Mouse (Mus musculus) 3T3-L1 (cell line): ENCODE measurements at regions not wholly inside any gene's neighbourhood (a gene's known extent, or its start where the extent isn't known, plus 50 kb on each side); places are given as distances from the start of the nearest gene placed in this dataset.
A peak's percentile ranks its signal among the peaks of the same experiment; 100 is the strongest.

Experiments
- DNase-seq: peaks from one replicate; pipeline ENCODE4 v3.0.0-alpha.2; 2015; ENCODE audit warnings: low read depth, low spot score

DNA sequence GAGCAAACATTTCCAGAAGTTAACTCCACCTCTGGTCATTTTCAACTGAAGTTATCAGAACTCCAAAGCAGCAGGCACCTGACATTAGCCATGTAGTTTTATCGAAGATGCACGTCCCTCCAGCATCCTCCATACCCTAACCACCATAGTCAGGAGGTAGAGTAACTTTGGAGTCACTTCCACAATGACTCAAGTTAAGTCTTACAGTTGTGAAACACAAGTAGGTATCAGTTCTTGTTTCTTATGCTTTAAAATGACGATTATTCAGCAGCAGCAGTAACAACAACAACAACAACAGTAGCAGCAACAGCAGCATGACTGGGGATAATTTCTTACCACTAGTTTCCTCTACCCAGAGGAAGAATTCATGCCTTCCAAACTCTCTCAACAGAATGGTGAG lies 51.3 kb upstream of the Tank start:
- DNase-seq = no peak

- no peak for DNase-seq
Measured at GRCm38 (mm10) chr2:61524060-61524734, 54.2 kb upstream of the Tank start.

DNA sequence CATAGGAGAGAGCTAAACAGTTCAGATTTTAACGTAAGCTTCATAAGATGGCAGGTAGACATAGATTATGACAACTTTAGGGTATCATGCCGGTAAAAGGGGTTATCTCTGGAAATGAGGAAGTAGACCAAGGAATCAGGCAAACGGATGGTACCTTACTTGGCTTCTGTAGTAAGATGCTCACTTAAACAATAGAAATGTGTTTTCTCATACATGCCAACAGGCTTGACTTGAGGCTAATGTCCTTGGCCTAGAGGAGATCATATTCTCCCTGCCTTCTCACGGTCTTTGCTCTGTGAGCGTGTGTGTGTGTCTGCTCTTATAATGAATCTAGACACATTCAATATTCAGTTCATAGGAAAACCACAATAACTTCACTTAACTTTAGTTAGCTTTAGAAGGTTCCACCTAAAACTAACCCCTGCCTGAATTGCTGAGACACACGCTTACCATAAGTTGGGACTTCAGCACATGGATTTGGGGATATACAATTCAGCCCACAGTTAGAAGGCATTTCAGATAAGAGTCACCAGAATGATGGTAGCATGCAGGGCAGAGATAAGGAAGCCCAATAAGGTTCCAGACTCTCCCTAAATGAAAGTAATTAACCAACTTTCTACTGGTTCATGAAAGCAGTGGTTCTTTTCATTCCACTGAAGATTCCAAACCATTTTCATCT lies 63.8 kb upstream of the Tank start:
- DNase-seq = no peak

- no peak for DNase-seq
Measured at GRCm38 (mm10) chr2:61513787-61514444, 64.5 kb upstream of the Tank start.

- DNase-seq = no peak
Measured at GRCm38 (mm10) chr2:61503594-61503993, 74.8 kb upstream of the Tank start.

GRCm38 (mm10) chr2:61501922-61502321 lies 76.5 kb upstream of the Tank start:
- peak; percentile 16 for DNase-seq

GRCm38 (mm10) chr2:61499266-61499665 lies 79.1 kb upstream of the Tank start:
- no peak for DNase-seq

DNA sequence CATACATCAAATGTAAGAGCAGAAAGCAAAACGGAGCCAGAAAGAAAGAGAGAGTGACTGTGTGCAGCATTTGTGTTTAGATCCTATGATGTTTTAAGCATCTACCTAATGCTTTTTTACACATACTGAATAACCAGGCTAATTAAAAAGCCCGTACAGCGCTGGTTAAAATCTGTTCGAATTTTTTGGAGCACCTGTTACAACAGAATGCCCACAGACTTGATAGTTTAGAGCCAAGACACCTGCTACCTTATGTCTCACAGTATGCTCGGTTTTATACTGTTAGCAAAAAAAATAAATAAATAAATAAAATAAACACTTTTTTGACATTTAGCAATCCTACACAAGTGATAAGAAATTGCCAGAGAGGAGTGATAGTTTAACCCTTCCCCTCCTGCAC lies 80.5 kb upstream of the Tank start:
- no peak for DNase-seq

DNA sequence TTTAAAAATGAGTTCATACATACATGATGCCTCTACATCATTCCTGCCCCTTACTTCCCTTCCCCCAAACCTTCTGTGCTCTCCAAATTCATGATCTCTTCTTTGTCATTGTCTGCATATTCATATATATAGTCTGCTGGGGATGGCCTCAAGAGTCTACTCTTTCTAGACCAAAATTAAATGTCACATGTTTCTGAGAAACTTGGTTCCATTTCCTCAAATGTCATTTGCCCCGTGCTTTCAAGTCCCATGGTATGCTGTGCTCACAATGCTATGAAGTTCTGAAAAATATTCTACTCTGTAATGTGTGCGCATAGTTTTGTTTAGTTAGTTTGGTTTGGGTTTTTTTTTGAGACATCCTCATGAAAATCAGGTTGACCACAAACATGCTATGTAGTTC lies 81.4 kb upstream of the Tank start:
- no peak for DNase-seq

GRCm38 (mm10) chr2:61493918-61494712 lies 84.3 kb upstream of the Tank start:
- peak; percentile 94 for DNase-seq

DNA sequence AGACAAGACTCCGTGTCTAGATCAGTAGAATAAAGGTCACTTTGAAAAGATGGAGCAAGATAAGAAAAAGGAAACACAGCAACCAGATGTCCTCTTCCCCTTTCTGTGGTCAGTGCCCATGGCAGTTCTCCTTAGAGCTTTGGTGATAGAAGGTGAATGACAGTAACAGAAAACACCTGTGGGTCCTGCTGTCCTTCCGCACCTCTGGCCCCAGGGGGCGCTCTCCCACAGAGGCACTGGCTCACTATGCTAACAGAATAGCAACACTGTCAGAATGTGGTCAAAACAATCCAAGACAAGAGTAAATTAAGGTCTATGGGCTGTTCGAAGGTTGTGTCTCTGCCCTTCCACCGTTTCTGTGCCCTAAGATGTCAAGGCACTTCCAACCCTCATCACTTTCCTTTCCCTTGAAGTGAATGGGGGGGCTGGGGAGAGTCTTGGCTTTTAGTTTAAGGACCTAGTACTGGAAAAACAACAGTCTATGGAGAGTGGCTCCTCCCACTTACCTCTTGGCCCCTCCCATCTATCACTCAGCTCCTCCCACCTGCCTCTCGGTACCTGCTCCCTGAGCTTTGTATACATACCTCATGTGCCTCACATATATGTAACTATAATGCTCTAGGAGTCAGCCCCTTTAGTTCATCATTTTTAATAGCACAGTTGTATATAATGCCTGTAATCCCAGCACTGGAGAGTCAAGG lies 86.2 kb upstream of the Tank start:
- DNase-seq = peak; percentile 28

DNA sequence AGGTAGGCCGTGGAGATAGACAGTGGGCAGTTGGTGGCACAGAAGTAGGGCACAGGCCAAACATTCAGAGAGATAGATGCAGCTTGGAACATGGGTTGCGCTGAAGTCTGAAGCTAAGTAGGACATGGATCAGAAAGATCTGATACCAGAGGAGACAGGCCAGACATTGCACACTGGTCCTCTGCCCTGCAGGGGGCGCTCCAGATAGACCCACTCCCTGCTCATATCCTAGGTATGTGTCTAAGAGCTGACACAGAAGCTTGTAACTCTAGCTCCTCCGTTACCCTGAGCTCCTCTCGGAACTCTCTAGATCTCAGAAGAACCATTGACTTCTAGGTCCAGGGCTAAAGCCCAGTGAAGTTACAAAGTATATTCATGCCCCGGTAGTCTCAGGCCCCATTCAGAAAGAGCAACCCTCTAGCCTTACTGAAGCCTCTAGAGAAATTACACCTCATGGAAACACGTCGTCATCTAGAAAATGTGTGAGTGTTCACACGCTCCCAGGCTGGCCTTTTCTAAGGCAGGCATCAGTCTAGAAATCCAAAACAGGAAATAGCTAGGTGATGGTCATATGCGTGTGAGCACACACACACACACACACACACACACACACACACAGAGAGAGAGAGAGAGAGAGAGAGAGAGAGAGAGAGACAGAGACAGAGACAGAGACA lies 87.8 kb upstream of the Tank start:
- peak; percentile 31 for DNase-seq

DNA sequence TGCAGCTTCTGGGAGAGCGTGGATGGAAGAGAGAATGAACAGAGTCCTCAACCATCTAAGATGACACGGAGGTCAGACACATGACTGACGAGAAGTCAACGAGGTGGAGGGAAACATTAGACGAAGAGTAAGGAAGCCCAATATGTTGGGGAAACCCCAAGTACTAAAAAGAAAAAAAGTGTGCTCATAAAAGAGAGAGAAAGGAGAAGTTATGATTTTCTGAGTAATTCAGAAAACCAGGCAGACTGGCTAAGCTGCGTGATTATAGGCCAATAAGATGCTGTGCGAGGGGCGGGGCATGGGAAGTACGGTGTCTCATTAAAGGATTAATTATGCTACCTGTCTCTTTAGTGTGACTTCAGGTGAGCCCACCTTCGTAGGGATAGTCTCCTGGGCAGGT lies 88.6 kb upstream of the Tank start:
- no peak for DNase-seq

DNA sequence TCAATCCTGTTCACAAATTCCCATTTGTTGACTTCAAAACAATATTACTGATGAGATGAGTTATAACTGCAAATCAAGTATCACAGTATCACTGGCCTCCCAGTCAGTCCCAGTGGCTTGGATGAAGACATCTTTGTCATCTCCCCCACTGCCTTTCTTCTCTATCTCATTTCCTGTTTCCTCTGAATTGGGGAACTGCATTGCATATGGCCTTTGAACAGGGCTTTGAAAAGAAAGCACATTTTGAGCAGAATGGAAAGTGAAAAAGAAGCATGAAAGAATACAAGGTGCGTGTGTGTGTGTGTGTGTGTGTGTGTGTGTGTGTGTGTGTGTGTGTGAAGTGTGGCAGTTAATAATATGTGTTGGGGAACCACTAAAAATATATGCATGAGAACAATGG lies 94.6 kb upstream of the Tank start:
- DNase-seq = no peak

DNA sequence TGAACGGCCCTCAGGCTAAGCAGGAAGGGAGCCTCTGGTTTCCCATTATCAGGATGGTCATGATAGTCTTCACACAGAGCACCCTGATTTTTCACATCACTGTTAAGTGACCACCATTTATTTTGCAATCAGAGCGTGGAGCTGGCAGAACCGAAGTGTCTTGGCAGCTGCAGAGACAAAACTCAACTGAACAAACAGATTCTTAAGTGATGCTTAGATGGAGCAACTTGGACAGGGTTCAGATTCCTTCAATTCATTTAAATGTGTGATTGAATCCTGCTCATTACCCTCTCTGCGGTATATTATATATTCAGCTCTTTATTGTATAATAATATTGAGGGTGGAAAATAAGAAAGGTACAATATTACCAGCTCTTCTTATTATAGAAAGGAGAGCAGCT lies 101.7 kb upstream of the Tank start:
- DNase-seq = no peak

DNA sequence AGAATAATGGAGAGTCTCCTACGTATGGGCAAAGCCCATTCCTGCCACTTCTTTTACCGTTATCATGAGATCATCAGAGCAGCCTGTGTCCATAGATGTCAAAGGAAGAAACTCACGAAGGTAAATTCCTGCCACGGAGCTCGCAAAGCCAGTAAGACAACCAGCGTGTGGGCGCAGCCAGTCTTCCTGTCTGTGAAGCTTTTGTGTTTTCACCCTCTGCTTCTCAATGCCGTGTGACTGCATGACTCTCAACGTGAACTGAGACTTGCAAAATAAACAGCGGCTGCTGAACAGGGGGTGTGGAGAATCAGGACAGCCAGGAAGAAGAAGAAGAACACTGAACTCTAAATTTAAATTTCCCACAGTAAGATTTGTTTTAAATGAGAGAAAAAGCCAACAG lies 103.8 kb upstream of the Tank start:
- DNase-seq = no peak

GRCm38 (mm10) chr2:61470521-61470920 lies 107.9 kb upstream of the Tank start:
- DNase-seq = no peak

GRCm38 (mm10) chr2:61470064-61470463 lies 108.3 kb upstream of the Tank start:
- DNase-seq = no peak

DNA sequence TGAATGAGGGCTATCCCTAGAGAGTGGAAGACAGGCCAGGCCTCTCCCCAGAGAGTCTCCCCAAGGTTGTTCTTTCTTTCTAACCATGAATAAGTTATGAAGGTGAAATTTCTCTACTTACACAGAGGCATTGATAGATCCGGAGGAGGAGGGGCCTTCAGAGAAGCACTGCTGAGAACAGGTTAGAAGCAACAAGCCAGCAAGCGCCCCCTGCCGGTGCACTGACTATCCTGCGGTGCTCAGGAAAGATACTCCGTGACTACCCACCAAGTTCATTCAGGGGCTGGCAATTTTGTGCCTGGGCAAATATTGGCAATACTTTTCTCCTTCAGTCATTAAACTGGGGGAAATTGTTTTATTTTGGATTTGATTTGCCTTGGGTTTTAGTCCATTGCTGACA lies 122.5 kb upstream of the Tank start:
- peak; percentile 57 for DNase-seq

- DNase-seq = no peak
Measured at GRCm38 (mm10) chr2:61454729-61455128, 123.7 kb upstream of the Tank start.

GRCm38 (mm10) chr2:61454311-61454728 lies 124.1 kb upstream of the Tank start:
- DNase-seq = peak; percentile 96
